Mouse (Mus musculus) liver, embryonic 15.5 days (tissue): ENCODE measurements around the gene Pou3f1. TPM values are rescaled to one million over a fixed set of nuclear protein-coding genes. Genes with fewer than 3 reads are reported as not detected.

Source experiments
- polyA plus RNA-seq: library from polyadenylated mRNA; unstranded; fragments of >200 nt; fragmentation: Nextera tagmentation; extraction: Ambion mirVana; gene quantifications from 2 replicates; pipeline ENCODE4 v1.2.1, GENCODE M21; 2015

Pou3f1 gene
- polyA plus RNA-seq, 1 experiment from 2014 or later: not detected

Other genes starting within 250 kb of the Pou3f1 start
- gene 3100002H09Rik, start 46.0 kb upstream of the Pou3f1 start, polyA plus RNA-seq: not detected in 2 replicates
- gene Utp11, start 36.8 kb downstream of the Pou3f1 start, polyA plus RNA-seq: 18.9 and 23.4 TPM in 2 replicates
- 1.9 and 2.1 TPM in 2 replicates for gene Fhl3, start 43.9 kb downstream of the Pou3f1 start, polyA plus RNA-seq
- 53.9 and 58.2 TPM in 2 replicates for gene Sf3a3, start 58.0 kb downstream of the Pou3f1 start, polyA plus RNA-seq
- gene Inpp5b, start 85.0 kb downstream of the Pou3f1 start, polyA plus RNA-seq: 38.1 and 38.3 TPM in 2 replicates
- 11.8 and 12.4 TPM in 2 replicates for gene Mtf1, start 145.3 kb downstream of the Pou3f1 start, polyA plus RNA-seq
- gene Yrdc, start 193.9 kb downstream of the Pou3f1 start, polyA plus RNA-seq: 16.4 and 21.8 TPM in 2 replicates
- gene 1110065P20Rik, start 194.4 kb downstream of the Pou3f1 start, polyA plus RNA-seq: 12.6 and 12.7 TPM in 2 replicates
- 0.03 TPM in 1 of 2 replicates, not detected in the other for gene Maneal, start 205.4 kb downstream of the Pou3f1 start, polyA plus RNA-seq
- gene Epha10, start 224.1 kb downstream of the Pou3f1 start, polyA plus RNA-seq: not detected in 2 replicates